Mouse (Mus musculus) limb, embryonic 13.5 days (tissue): Measurements from ENCODE around the gene Mid1ip1. TPM values are rescaled to one million over a fixed set of nuclear protein-coding genes. Genes with fewer than 3 reads are reported as not detected.

Experiments
- ATAC-seq: fragments of 200-750 bp; cut with Nextera tagmentation; 2 replicates; pipeline ENCODE4 v1.8.0; 2017; ENCODE audit warnings: low read depth, moderate number of reproducible peaks, moderate TSS enrichment; ENCODE audit not compliant: low FRiP score
- H3K27ac ChIP-seq: fragments of 300-500 bp; sonication (generic); 2 replicates; pipeline ENCODE4 v1.5.1; 2015; ENCODE audit warnings: inconsistent platforms, mild to moderate bottlenecking, moderate library complexity
- H3K27me3 ChIP-seq: fragments of 300-500 bp; sonication (generic); 2 replicates; pipeline ENCODE4 v1.6.1; 2015; ENCODE audit warnings: mild to moderate bottlenecking, inconsistent platforms
- H3K36me3 ChIP-seq: fragments of 300-500 bp; sonication (generic); 2 replicates; pipeline ENCODE4 v1.6.1; 2015; ENCODE audit warnings: inconsistent platforms, mild to moderate bottlenecking, moderate library complexity
- H3K4me1 ChIP-seq: fragments of 300-500 bp; sonication (generic); 2 replicates; pipeline ENCODE4 v1.6.1; 2015; ENCODE audit warnings: inconsistent platforms
- H3K4me2 ChIP-seq: fragments of 300-500 bp; sonication (generic); replicated peaks from 2 replicates; pipeline ENCODE4 v1.6.1; 2015; ENCODE audit warnings: inconsistent platforms, mild to moderate bottlenecking, moderate library complexity
- H3K4me3 ChIP-seq: fragments of 300-500 bp; sonication (generic); 2 replicates; pipeline ENCODE4 v1.5.1; 2015; ENCODE audit warnings: moderate library complexity, mild to moderate bottlenecking, inconsistent platforms
- H3K9ac ChIP-seq: fragments of 300-500 bp; sonication (generic); 2 replicates; pipeline ENCODE4 v1.6.1; 2015; ENCODE audit warnings: mild to moderate bottlenecking, inconsistent platforms
- H3K9me3 ChIP-seq: fragments of 300-500 bp; sonication (generic); 2 replicates; pipeline ENCODE4 v1.6.1; 2016; ENCODE audit warnings: inconsistent platforms
- WGBS: fragments of 180-500 bp; shearing (Covaris S2); methylation state at CpG from one replicate; pipeline ENCODE4 v1.1.7; 2015; 5-methylcytosine and 5-hydroxymethylcytosine counted together
- polyA plus RNA-seq: library from polyadenylated mRNA; unstranded; fragments of >200 nt; fragmentation: Nextera tagmentation; extraction: Ambion mirVana; gene quantifications from 2 replicates; pipeline ENCODE4 v1.2.1, GENCODE M21; 2015

Gene Mid1ip1
- polyA plus RNA-seq, 1 experiment from 2014 or later: 24.2 TPM

- Histone ChIP-seq H3K4me1 (no peaks in the 10 kb centered on the region), H3K27me3 (no peaks in the 10 kb centered on the region), H3K4me3 (no peak overlapping the region), H3K36me3 (no peaks in the 10 kb centered on the region), H3K9me3 (no peaks in the 10 kb centered on the region), H3K4me2 (no peak overlapping the region), H3K27ac (no peak overlapping the region), H3K9ac (no peak overlapping the region)
- 29% methylated on average over 1 of the region's 1 CpGs for WGBS
- no peak for ATAC-seq
Observed at GRCm38 (mm10) chrX:10734453-10734852, 19.6 kb downstream of the Mid1ip1 start.

GRCm38 (mm10) chrX:10734874-10735273 lies 20.1 kb downstream of the Mid1ip1 start:
- 54% methylated on average over 1 of the region's 1 CpGs for WGBS
- no peak overlapping the region for H3K4me3 ChIP-seq
- H3K27me3 ChIP-seq: no peaks in the 10 kb centered on the region

GRCm38 (mm10) chrX:10758866-10759265 lies 44.1 kb downstream of the Mid1ip1 start:
- no peak for ATAC-seq

More at GRCm38 (mm10) chrX:10734874-10735273, 20.1 kb downstream of the Mid1ip1 start:
- Histone ChIP-seq H3K27ac (no peak overlapping the region), H3K9ac (no peak overlapping the region), H3K9me3 (no peaks in the 10 kb centered on the region), H3K4me1 (no peaks in the 10 kb centered on the region), H3K36me3 (no peaks in the 10 kb centered on the region), H3K4me2 (no peak overlapping the region)
- no peak for ATAC-seq

DNA sequence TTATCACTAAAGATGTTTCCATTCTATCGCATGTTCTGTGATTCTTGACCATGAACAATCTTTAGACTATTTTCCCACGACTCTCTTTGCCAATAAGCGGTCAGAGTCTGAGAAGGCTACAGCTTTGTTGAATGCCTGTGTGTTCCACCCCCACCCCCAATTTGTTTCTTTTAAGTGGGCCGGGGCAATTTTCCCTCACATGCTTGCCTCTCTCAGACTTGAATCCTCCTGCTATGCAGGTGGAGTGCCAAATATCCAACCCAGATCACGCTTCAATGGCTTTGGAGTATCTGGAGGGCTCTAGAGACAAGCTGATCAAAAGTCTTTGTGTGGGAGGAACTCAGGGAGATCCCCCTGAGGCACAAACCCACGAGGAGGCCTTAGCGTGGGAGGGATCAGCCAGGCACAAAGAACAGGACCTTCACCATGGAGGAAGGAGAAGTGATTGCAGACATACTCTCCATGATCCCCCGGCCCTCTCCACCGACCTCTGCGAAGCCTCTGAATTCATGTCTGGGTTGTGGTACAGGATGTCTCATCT lies 48.7 kb downstream of the Mid1ip1 start:
- WGBS: 69% methylated on average over 10 of the region's 10 CpGs
- Histone ChIP-seq H3K9me3 (no peaks in the 10 kb centered on the region), H3K4me1 (no peaks in the 10 kb centered on the region), H3K4me3 (no peak overlapping the region), H3K9ac (no peak overlapping the region), H3K27me3 (0 out of 2 replicates have a peak, but pooled peaks cover 3% of the 10 kb centered on the region), H3K4me2 (no peak overlapping the region), H3K36me3 (no peaks in the 10 kb centered on the region), H3K27ac (no peak overlapping the region)
- ATAC-seq: no peak

More at GRCm38 (mm10) chrX:10758866-10759265, 44.1 kb downstream of the Mid1ip1 start:
- H3K9me3 ChIP-seq: no peaks in the 10 kb centered on the region
- H3K4me2 ChIP-seq: no peak overlapping the region
- no peak overlapping the region for H3K4me3 ChIP-seq
- H3K4me1 ChIP-seq: no peaks in the 10 kb centered on the region
- H3K27me3 ChIP-seq: no peaks in the 10 kb centered on the region
- WGBS: 78% methylated on average over 4 of the region's 4 CpGs
- no peaks in the 10 kb centered on the region for H3K36me3 ChIP-seq
- no peak overlapping the region for H3K9ac ChIP-seq
- no peak overlapping the region for H3K27ac ChIP-seq

Other genes starting within 250 kb of the Mid1ip1 start
- 55.9 and 56.7 TPM in 2 replicates for gene Tspan7, start 229.9 kb upstream of the Mid1ip1 start, polyA plus RNA-seq